ENCODE assay signal across 12 mouse cellular contexts in genomic region chr4:136733217-136733865, GRCm38 (mm10).
A peak's percentile ranks its signal among the peaks of the same experiment; 100 is the strongest.
DNase-seq lines count a peak whose midpoint lies in the region; ATAC-seq and TF ChIP-seq lines count a peak whose summit lies in the region.
"Had no signal": no experiment of that assay in that cellular context is flagged by ENCODE, and none has a peak within 500 bp of the region (broad histone marks: within the 10 kb centered on the region; RNA-seq: fewer than 3 reads in every experiment).

No protein-coding gene starts in this region.

- H3K27ac ChIP-seq in lung, embryonic 14.5 days (ENCODE audit: low read depth) = peak overlapping the region; percentile 67; the same call in 1 of the 2 replicates
- H3K27ac ChIP-seq in forebrain, embryonic 11.5 days (ENCODE audit: low read depth, low read length) = peak overlapping the region; percentile 69
- H3K27ac ChIP-seq in intestine, embryonic 15.5 days = peak overlapping the region; percentile 88
- H3K27ac ChIP-seq in neural tube, embryonic 15.5 days (replicated peaks) = peak overlapping the region; percentile 34; the same call in 1 of the 2 replicates
- H3K27ac ChIP-seq: left cerebral cortex, adult 2 months had no signal

- DNase-seq in lung, embryonic 14.5 days = peak; percentile 28
- DNase-seq in lung, postnatal 10 days = no peak
- no peak for DNase-seq in forebrain, embryonic 11.5 days (ENCODE audit: low spot score)
- no peak for DNase-seq in cerebellum, postnatal 25 days
- no peak for DNase-seq in adrenal gland, postnatal 25 days
- no peak for DNase-seq in Muller cell, postnatal 12 days (ENCODE audit: inconsistent ontology term)
- DNase-seq: adrenal gland, adult 2 months; cerebellum, adult 8-10 months; heart, postnatal 4 days had no signal

- no peaks in the 10 kb centered on the region for H3K9me3 ChIP-seq in lung, embryonic 14.5 days (ENCODE audit: low read depth, low read length)
- H3K9me3 ChIP-seq in forebrain, embryonic 11.5 days (ENCODE audit: control insufficient read depth, low read length) = no peaks in the 10 kb centered on the region
- H3K9me3 ChIP-seq in intestine, embryonic 15.5 days = no peaks in the 10 kb centered on the region
- H3K9me3 ChIP-seq in neural tube, embryonic 15.5 days (replicated peaks) = no peaks in the 10 kb centered on the region

- no peaks in the 10 kb centered on the region for H3K36me3 ChIP-seq in lung, embryonic 14.5 days (ENCODE audit: insufficient read depth)
- no peaks in the 10 kb centered on the region for H3K36me3 ChIP-seq in forebrain, embryonic 11.5 days (ENCODE audit: control insufficient read depth, insufficient read depth, low read length)
- H3K36me3 ChIP-seq in intestine, embryonic 15.5 days = no peaks in the 10 kb centered on the region
- H3K36me3 ChIP-seq in neural tube, embryonic 15.5 days = no peaks in the 10 kb centered on the region

- no peak for TF ChIP-seq CTCF in lung, embryonic 14.5 days (IDR thresholded peaks at IDR 0.05; ENCODE audit: low read depth)

- ATAC-seq in lung, embryonic 14.5 days (ENCODE audit: insufficient read depth) = no peak
- ATAC-seq in forebrain, embryonic 11.5 days (replicated peaks; ENCODE audit: low FRiP score) = no peak
- ATAC-seq in intestine, embryonic 15.5 days = peak; percentile 62
- no peak for ATAC-seq in neural tube, embryonic 15.5 days (ENCODE audit: low FRiP score)

- H3K4me3 ChIP-seq in lung, embryonic 14.5 days (ENCODE audit: low read depth, low read length) = no peak overlapping the region
- no peak overlapping the region for H3K4me3 ChIP-seq in forebrain, embryonic 11.5 days (ENCODE audit: low read depth, low read length)
- H3K4me3 ChIP-seq in intestine, embryonic 15.5 days (replicated peaks) = no peak overlapping the region
- H3K4me3 ChIP-seq in neural tube, embryonic 15.5 days (replicated peaks) = no peak overlapping the region
- H3K4me3 ChIP-seq: left cerebral cortex, adult 2 months had no signal

- peaks cover 37% of the 10 kb centered on the region for H3K4me1 ChIP-seq in lung, embryonic 14.5 days (ENCODE audit: insufficient read depth)
- peaks cover 42% of the 10 kb centered on the region for H3K4me1 ChIP-seq in forebrain, embryonic 11.5 days (replicated peaks; ENCODE audit: control insufficient read depth, insufficient read depth, low read length)
- H3K4me1 ChIP-seq in intestine, embryonic 15.5 days (replicated peaks) = peaks cover 53% of the 10 kb centered on the region
- peaks cover 57% of the 10 kb centered on the region for H3K4me1 ChIP-seq in neural tube, embryonic 15.5 days

- WGBS in lung, embryonic 14.5 days = 28% methylated on average over 11 of the region's 11 CpGs
- WGBS in forebrain, embryonic 11.5 days = 23% methylated on average over 11 of the region's 11 CpGs
- WGBS in intestine, embryonic 15.5 days = 29% methylated on average over 11 of the region's 11 CpGs
- WGBS in neural tube, embryonic 15.5 days = 28% methylated on average over 11 of the region's 11 CpGs

- no peaks in the 10 kb centered on the region for H3K27me3 ChIP-seq in lung, embryonic 14.5 days (ENCODE audit: insufficient read depth, low read length)
- H3K27me3 ChIP-seq in forebrain, embryonic 11.5 days (ENCODE audit: control insufficient read depth, insufficient read depth, low read length) = no peaks in the 10 kb centered on the region
- H3K27me3 ChIP-seq in intestine, embryonic 15.5 days (replicated peaks) = no peaks in the 10 kb centered on the region
- H3K27me3 ChIP-seq in neural tube, embryonic 15.5 days (replicated peaks) = no peaks in the 10 kb centered on the region

- no peak overlapping the region; the same call in 1 of the 2 replicates for H3K4me2 ChIP-seq in lung, embryonic 14.5 days
- no peak overlapping the region for H3K4me2 ChIP-seq in forebrain, embryonic 11.5 days (ENCODE audit: low read depth, low read length, severe bottlenecking)
- peak overlapping the region; percentile 28; the same call in 1 of the 2 replicates for H3K4me2 ChIP-seq in intestine, embryonic 15.5 days (replicated peaks)
- H3K4me2 ChIP-seq in neural tube, embryonic 15.5 days = no peak overlapping the region

- peak overlapping the region; percentile 13 for H3K9ac ChIP-seq in lung, embryonic 14.5 days
- peak overlapping the region; percentile 32 for H3K9ac ChIP-seq in forebrain, embryonic 11.5 days (ENCODE audit: low read length)
- H3K9ac ChIP-seq in intestine, embryonic 15.5 days = peak overlapping the region; percentile 33; the same call in 1 of the 2 replicates
- no peak overlapping the region for H3K9ac ChIP-seq in neural tube, embryonic 15.5 days (replicated peaks)

Comparison
In these comparisons a context has a peak if more than half of its experiments do, and no peak if none do; other contexts are left out.
1. H3K27ac ChIP-seq: peak in every context shown above with its lines; median percentile 88 in intestine, embryonic 15.5 days; 69 in forebrain, embryonic 11.5 days; 67 in lung, embryonic 14.5 days; 34 in neural tube, embryonic 15.5 days.